Mouse (Mus musculus) urinary bladder, postnatal 36 days (tissue): ENCODE measurements around the gene Gm21119.

ENCODE experiments used
- DNase-seq, 2 experiments: peaks; one replicate each; pipeline ENCODE4 v3.0.0; 2022; ENCODE audit warnings: low spot score in 2 of 2, mixed read lengths in 1 of 2

Gene Gm21119

DNA sequence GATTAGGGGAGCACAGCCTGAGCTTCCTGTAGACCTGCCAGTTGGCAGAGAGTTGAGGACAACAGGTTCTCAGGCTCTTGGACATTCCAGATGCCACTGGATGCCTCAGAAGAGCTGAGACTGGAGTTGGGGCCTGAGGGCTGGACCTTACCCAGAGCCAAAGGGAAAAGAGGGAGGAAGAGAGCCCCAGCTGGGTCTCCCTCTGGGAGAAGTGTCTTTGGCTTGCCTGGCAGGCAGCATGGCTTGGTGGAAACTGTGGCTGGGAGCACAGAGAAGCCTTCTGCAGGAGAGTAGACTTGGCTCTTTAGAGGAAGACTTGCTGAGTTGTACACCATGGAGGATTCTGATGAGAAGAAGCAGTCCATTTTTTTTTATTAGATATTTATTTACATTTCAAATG lies 38.3 kb downstream of the Gm21119 start:
- peak; percentile 3 to 10 for DNase-seq

DNA sequence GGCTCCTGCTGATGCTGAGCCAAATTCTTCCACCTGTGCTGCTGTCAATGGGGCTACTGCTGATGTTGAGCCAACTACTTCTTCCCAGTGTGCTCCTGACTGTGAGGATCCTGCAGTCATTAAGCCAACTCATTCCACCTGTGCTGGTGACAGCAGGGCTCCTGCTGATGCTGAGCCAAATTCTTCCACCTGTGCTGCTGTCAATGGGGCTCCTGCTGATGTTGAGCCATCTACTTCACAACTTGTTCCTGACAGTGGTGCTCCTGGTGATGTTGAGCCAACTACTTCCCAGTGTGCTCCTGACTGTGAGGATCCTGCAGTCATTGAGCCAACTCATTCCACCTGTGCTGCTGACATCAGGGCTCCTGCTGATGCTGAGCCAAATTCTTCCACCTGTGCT lies 63.7 kb downstream of the Gm21119 start:
- DNase-seq, result peak in 1 of 2 experiments; percentile 1
